Mouse (Mus musculus) lung, postnatal 0 days (tissue): Measurements from ENCODE around the gene Cmpk2. TPM values are rescaled to one million over a fixed set of nuclear protein-coding genes. Genes with fewer than 3 reads are reported as not detected.
A peak's percentile ranks its signal among the peaks of the same experiment; 100 is the strongest.

Experiments used
- ATAC-seq: fragments of 200-750 bp; cut with Nextera tagmentation; 2 replicates; pipeline ENCODE4 v1.8.0; 2017; ENCODE audit warnings: moderate library complexity
- DNase-seq: peaks from one replicate; pipeline ENCODE4 v3.0.0-alpha.2; 2016; ENCODE audit warnings: low spot score
- H3K27ac ChIP-seq: fragments of 300-500 bp; sonication (generic); 2 replicates; pipeline ENCODE4 v1.5.1; 2014; ENCODE audit warnings: antibody characterized with exemption, mild to moderate bottlenecking, low read length, mixed read lengths
- H3K27me3 ChIP-seq: fragments of 300-500 bp; sonication (generic); replicated peaks from 2 replicates; pipeline ENCODE4 v1.6.1; 2014; ENCODE audit warnings: low read length, mixed read lengths; ENCODE audit not compliant: insufficient read depth
- H3K36me3 ChIP-seq: fragments of 300-500 bp; sonication (generic); 2 replicates; pipeline ENCODE4 v1.6.1; 2014; ENCODE audit warnings: low read length, mixed read lengths; ENCODE audit not compliant: insufficient read depth
- H3K4me1 ChIP-seq: fragments of 300-500 bp; sonication (generic); 2 replicates; pipeline ENCODE4 v1.6.1; 2014; ENCODE audit warnings: antibody characterized with exemption, low read depth, low read length, mixed read lengths; ENCODE audit not compliant: insufficient read depth
- H3K4me2 ChIP-seq: fragments of 300-500 bp; sonication (generic); replicated peaks from 2 replicates; pipeline ENCODE4 v1.6.1; 2014; ENCODE audit warnings: low read depth, mild to moderate bottlenecking, low read length, moderate library complexity, mixed read lengths
- H3K4me3 ChIP-seq: fragments of 300-500 bp; sonication (generic); 2 replicates; pipeline ENCODE4 v1.5.1; 2014; ENCODE audit warnings: low read depth, low read length
- H3K9ac ChIP-seq: fragments of 300-500 bp; sonication (generic); replicated peaks from 2 replicates; pipeline ENCODE4 v1.6.1; 2014; ENCODE audit warnings: low read depth, mild to moderate bottlenecking
- H3K9me3 ChIP-seq: fragments of 300-500 bp; sonication (generic); 2 replicates; pipeline ENCODE4 v1.6.1; 2016; ENCODE audit warnings: low read length, mixed read lengths
- CTCF ChIP-seq: IDR thresholded peaks from 2 replicates; pipeline ENCODE4 v1.5.1; 2016; ENCODE audit warnings: antibody characterized with exemption, mild to moderate bottlenecking
- EP300 ChIP-seq: IDR thresholded peaks from 2 replicates; pipeline ENCODE4 v1.6.1; 2016; ENCODE audit warnings: antibody characterized with exemption, mild to moderate bottlenecking, control low read depth
- WGBS: fragments of 180-500 bp; shearing (Covaris S2); extraction: QIAGEN DNeasy Blood & Tissue Kit; methylation state at CpG from one replicate; pipeline ENCODE4 v1.1.7; 2014; 5-methylcytosine and 5-hydroxymethylcytosine counted together
- polyA plus RNA-seq: library from polyadenylated mRNA; unstranded; fragments of >200 nt; fragmentation: Nextera tagmentation; extraction: Ambion mirVana; gene quantifications from 2 replicates; pipeline ENCODE4 v1.2.1, GENCODE M21; 2015

Cmpk2 gene
- polyA plus RNA-seq, 1 experiment from 2014 or later, result 9.9 TPM

DNA sequence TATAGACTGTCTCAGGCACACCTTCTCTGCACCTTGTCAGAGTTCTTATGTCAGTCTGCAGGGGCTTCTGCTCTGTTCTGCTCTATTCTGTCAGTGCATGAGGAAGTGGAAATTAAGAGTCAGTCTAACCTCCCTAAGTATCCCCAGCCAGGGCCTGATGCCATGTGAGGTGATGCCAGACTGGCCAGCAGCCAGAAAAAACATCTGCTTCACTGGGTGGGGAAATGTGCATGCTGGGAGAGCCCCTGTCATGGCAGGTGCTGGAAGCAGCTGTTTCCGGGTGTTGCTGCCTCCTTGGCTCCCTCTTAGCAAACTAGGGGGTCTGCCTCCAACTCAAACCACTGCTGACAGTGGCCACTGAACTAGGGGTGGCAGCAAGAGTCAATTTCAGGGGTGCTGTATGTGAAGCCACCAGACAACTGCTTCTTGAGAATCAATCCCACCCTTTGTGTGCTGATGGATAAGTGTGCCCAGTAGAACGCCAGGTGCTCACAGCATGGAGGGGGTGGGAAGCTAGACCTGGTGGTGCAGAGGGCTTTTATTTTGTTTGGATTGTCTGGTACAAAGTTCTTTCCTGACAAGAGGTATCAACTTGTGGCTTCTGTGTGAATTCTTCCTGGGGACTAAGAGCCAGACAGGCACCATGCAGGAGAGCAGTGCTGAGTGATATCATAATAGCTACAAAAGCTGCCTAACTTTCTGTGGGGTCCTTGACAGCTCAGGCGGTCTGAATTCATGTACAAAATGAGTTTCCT, 56.1 kb downstream of the Cmpk2 start:
- Histone ChIP-seq H3K27me3 (no peaks in the 10 kb centered on the region), H3K4me1 (no peaks in the 10 kb centered on the region; the same call in 1 of the 2 replicates), H3K4me2 (no peak overlapping the region), H3K27ac (no peak overlapping the region), H3K9me3 (no peaks in the 10 kb centered on the region), H3K36me3 (no peaks in the 10 kb centered on the region), H3K9ac (no peak overlapping the region), H3K4me3 (no peak overlapping the region)
- ATAC-seq (peak; percentile 23; the same call in 1 of the 2 replicates), DNase-seq (peak; percentile 8)
- WGBS, result 34% methylated on average over 3 of the region's 3 CpGs
- TF ChIP-seq EP300, result no peak
- no peak for TF ChIP-seq CTCF

DNA sequence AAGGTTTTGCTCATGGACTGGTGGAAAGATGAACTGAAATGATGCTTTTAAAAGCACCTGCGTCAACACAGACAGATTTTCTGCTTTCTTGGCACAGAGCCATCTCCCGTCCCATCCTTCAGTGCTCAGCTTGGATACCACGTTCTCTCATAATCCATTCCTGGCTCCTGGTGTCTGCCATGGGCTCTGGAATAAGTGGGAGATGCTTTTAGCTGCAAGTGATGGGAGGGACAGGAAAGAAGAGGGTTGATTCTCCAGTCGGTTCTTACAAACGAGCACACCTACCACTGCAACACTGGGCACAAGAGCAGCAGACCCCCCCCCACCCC, 56.7 kb downstream of the Cmpk2 start:
- ATAC-seq, result no peak
- no peak overlapping the region for H3K4me2 ChIP-seq

More for the DNA sequence above, 56.7 kb downstream of the Cmpk2 start:
- H3K4me1 ChIP-seq, result no peaks in the 10 kb centered on the region; the same call in 1 of the 2 replicates
- TF ChIP-seq CTCF (no peak), EP300 (no peak)
- H3K4me3 ChIP-seq, result no peak overlapping the region
- H3K27ac ChIP-seq, result no peak overlapping the region
- no peak overlapping the region for H3K9ac ChIP-seq
- no peaks in the 10 kb centered on the region for H3K36me3 ChIP-seq
- 32% methylated on average over 5 of the region's 5 CpGs for WGBS
- no peaks in the 10 kb centered on the region for H3K9me3 ChIP-seq
- H3K27me3 ChIP-seq, result no peaks in the 10 kb centered on the region
- DNase-seq, result no peak

Other genes starting within 250 kb of the Cmpk2 start
- 69.6 and 73.7 TPM in 2 replicates for gene Rnf144a, start 54.0 kb upstream of the Cmpk2 start, polyA plus RNA-seq
- gene Rsad2, start 12.8 kb upstream of the Cmpk2 start, polyA plus RNA-seq, result 11.5 and 13.3 TPM in 2 replicates